In the genomic region with DNA sequence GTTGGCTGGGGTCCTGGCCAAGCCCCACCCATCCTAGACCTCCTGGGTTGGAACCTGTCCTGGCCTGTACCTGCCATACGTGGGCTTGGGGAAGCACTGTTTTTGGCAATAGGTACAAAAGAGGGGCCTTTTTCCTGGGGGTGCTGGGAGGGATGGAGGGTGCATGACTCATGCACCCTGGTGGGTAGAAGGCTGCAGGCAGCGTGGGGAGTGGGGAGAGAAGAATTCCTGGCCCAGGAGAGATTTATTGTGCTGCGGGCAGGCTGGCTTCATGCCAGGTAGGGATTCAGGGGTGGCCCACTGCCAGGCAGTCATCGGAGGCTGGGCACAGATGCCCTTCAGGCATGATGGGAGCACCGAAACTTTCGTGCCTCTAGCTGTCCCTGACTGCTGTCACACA, we compare ENCODE assay signal across 9 mouse cellular contexts. TPM values are rescaled to one million over a fixed set of nuclear protein-coding genes. Genes with fewer than 3 reads are reported as not detected.
DNase-seq lines count a peak whose midpoint lies in the region; ATAC-seq lines count a peak whose summit lies in the region.
"Had no signal": no experiment of that assay in that cellular context is flagged by ENCODE, and none has a peak within 500 bp of the region (broad histone marks: within the 10 kb centered on the region; RNA-seq: fewer than 3 reads in every experiment).

No protein-coding gene starts in this region.

- no peak overlapping the region; the same call in 1 of the 2 replicates for H3K4me2 ChIP-seq in neural tube, embryonic 13.5 days
- no peak overlapping the region for H3K4me2 ChIP-seq in midbrain, embryonic 14.5 days (ENCODE audit: low read length)
- no peak overlapping the region for H3K4me2 ChIP-seq in hindbrain, embryonic 11.5 days (replicated peaks; ENCODE audit: low read depth, low read length)

- H3K9ac ChIP-seq in neural tube, embryonic 13.5 days, result no peak overlapping the region
- no peak overlapping the region for H3K9ac ChIP-seq in midbrain, embryonic 14.5 days (replicated peaks; ENCODE audit: low read length)
- H3K9ac ChIP-seq in hindbrain, embryonic 11.5 days (ENCODE audit: low read depth, low read length), result no peak overlapping the region

- 36% methylated on average over 6 of the region's 6 CpGs for WGBS in neural tube, embryonic 13.5 days
- WGBS in midbrain, embryonic 14.5 days, result 51% methylated on average over 6 of the region's 6 CpGs
- WGBS in hindbrain, embryonic 11.5 days, result 71% methylated on average over 6 of the region's 6 CpGs

- no peaks in the 10 kb centered on the region for H3K27me3 ChIP-seq in neural tube, embryonic 13.5 days
- H3K27me3 ChIP-seq in midbrain, embryonic 14.5 days (ENCODE audit: control insufficient read depth, insufficient read depth, low read length), result no peaks in the 10 kb centered on the region
- H3K27me3 ChIP-seq in hindbrain, embryonic 11.5 days (ENCODE audit: control insufficient read depth, insufficient read depth, low read length), result no peaks in the 10 kb centered on the region

- no peaks in the 10 kb centered on the region for H3K9me3 ChIP-seq in neural tube, embryonic 13.5 days
- no peaks in the 10 kb centered on the region for H3K9me3 ChIP-seq in midbrain, embryonic 14.5 days (ENCODE audit: control insufficient read depth, low read length)
- no peaks in the 10 kb centered on the region for H3K9me3 ChIP-seq in hindbrain, embryonic 11.5 days (ENCODE audit: control insufficient read depth, low read length)

- peaks cover 16% of the 10 kb centered on the region for H3K4me1 ChIP-seq in neural tube, embryonic 13.5 days (replicated peaks)
- no peaks in the 10 kb centered on the region for H3K4me1 ChIP-seq in midbrain, embryonic 14.5 days (ENCODE audit: control insufficient read depth, insufficient read depth, low read length)
- H3K4me1 ChIP-seq in hindbrain, embryonic 11.5 days (replicated peaks; ENCODE audit: control insufficient read depth, insufficient read depth, low read length), result no peaks in the 10 kb centered on the region

- peak; percentile 48 for DNase-seq in gastrocnemius, postnatal 14 days
- DNase-seq in gastrocnemius, postnatal 25 days, result no peak
- DNase-seq in neural tube, embryonic 10.5 days (ENCODE audit: extremely low spot score, low spot score), result no peak
- peak; percentile 40 to 72 for DNase-seq in cerebellum, postnatal 25 days
- peak; percentile 60 for DNase-seq in midbrain, embryonic 14.5 days
- DNase-seq in thymus, adult 18-20 months, result no peak
- no peak for DNase-seq in hindbrain, embryonic 11.5 days (ENCODE audit: low spot score)

- no peak overlapping the region for H3K4me3 ChIP-seq in neural tube, embryonic 13.5 days
- no peak overlapping the region for H3K4me3 ChIP-seq in midbrain, embryonic 14.5 days (replicated peaks; ENCODE audit: low read depth, low read length)
- no peak overlapping the region for H3K4me3 ChIP-seq in hindbrain, embryonic 11.5 days (ENCODE audit: low read depth, low read length)

- intact Hi-C loops in gastrocnemius, postnatal 14 days (cut with DNase I; ENCODE audit: low total_unique reads), result no loop called here

- ATAC-seq in neural tube, embryonic 13.5 days (ENCODE audit: low read depth), result peak; percentile 73
- no peak for ATAC-seq in midbrain, embryonic 14.5 days (ENCODE audit: low FRiP score, low TSS enrichment)
- ATAC-seq in hindbrain, embryonic 11.5 days (ENCODE audit: low FRiP score), result no peak

- H3K27ac ChIP-seq in neural tube, embryonic 13.5 days (replicated peaks), result peak overlapping the region; percentile 52; the same call in 1 of the 2 replicates
- H3K27ac ChIP-seq in midbrain, embryonic 14.5 days (replicated peaks; ENCODE audit: low read depth, low read length), result no peak overlapping the region
- no peak overlapping the region for H3K27ac ChIP-seq in hindbrain, embryonic 11.5 days (ENCODE audit: low read depth, low read length)

- no peaks in the 10 kb centered on the region for H3K36me3 ChIP-seq in neural tube, embryonic 13.5 days
- H3K36me3 ChIP-seq in midbrain, embryonic 14.5 days (ENCODE audit: control insufficient read depth, insufficient read depth, low read length), result no peaks in the 10 kb centered on the region
- no peaks in the 10 kb centered on the region for H3K36me3 ChIP-seq in hindbrain, embryonic 11.5 days (ENCODE audit: control insufficient read depth, insufficient read depth, low read length)

RNA-seq across cellular contexts. Expression of a gene that starts 4.9 kb away (rescaled TPM):
- total RNA-seq in gastrocnemius, postnatal 14 days (2021), result not detected
- total RNA-seq in gastrocnemius, postnatal 25 days (2021), result not detected
- not detected in 2 replicates for polyA plus RNA-seq in neural tube, embryonic 13.5 days (2015; fragmentation: Nextera tagmentation; extraction: Ambion mirVana)
- polyA plus RNA-seq in midbrain, embryonic 14.5 days (2014; fragmentation: Nextera tagmentation; extraction: Ambion mirVana), result not detected in 2 replicates
- not detected in 2 replicates for polyA plus RNA-seq in hindbrain, embryonic 11.5 days (2014; fragmentation: Nextera tagmentation; extraction: Ambion mirVana)
- polyA plus RNA-seq: frontal cortex, adult 2 months had no signal

RNA-seq across cellular contexts. Expression of a gene that starts 17.9 kb away (rescaled TPM):
- not detected for total RNA-seq in gastrocnemius, postnatal 14 days (2021)
- not detected for total RNA-seq in gastrocnemius, postnatal 25 days (2021)
- polyA plus RNA-seq in neural tube, embryonic 13.5 days (2015; fragmentation: Nextera tagmentation; extraction: Ambion mirVana), result not detected in 2 replicates
- polyA plus RNA-seq in midbrain, embryonic 14.5 days (2014; fragmentation: Nextera tagmentation; extraction: Ambion mirVana), result not detected in 2 replicates
- not detected in 2 replicates for polyA plus RNA-seq in hindbrain, embryonic 11.5 days (2014; fragmentation: Nextera tagmentation; extraction: Ambion mirVana)
- polyA plus RNA-seq: frontal cortex, adult 2 months had no signal

RNA-seq across cellular contexts. Expression of a gene that starts 20.4 kb away (rescaled TPM):
- total RNA-seq in gastrocnemius, postnatal 14 days (2021), result 100 to 1,000 TPM; 193 to 224 TPM
- total RNA-seq in gastrocnemius, postnatal 25 days (2021), result 100 to 1,000 TPM; 105 to 107 TPM
- polyA plus RNA-seq in neural tube, embryonic 13.5 days (2015; fragmentation: Nextera tagmentation; extraction: Ambion mirVana), result 8.6 and 9.6 TPM in 2 replicates
- 2.0 and 7.6 TPM in 2 replicates for polyA plus RNA-seq in midbrain, embryonic 14.5 days (2014; fragmentation: Nextera tagmentation; extraction: Ambion mirVana)
- 14.7 and 18.1 TPM in 2 replicates for polyA plus RNA-seq in hindbrain, embryonic 11.5 days (2014; fragmentation: Nextera tagmentation; extraction: Ambion mirVana)

RNA-seq across cellular contexts. Expression of a gene that starts 38.6 kb away (rescaled TPM):
- not detected for total RNA-seq in gastrocnemius, postnatal 14 days (2021)
- total RNA-seq in gastrocnemius, postnatal 25 days (2021), result not detected
- not detected in 2 replicates for polyA plus RNA-seq in neural tube, embryonic 13.5 days (2015; fragmentation: Nextera tagmentation; extraction: Ambion mirVana)
- polyA plus RNA-seq in midbrain, embryonic 14.5 days (2014; fragmentation: Nextera tagmentation; extraction: Ambion mirVana), result not detected in 2 replicates
- not detected in 2 replicates for polyA plus RNA-seq in hindbrain, embryonic 11.5 days (2014; fragmentation: Nextera tagmentation; extraction: Ambion mirVana)
- polyA plus RNA-seq: frontal cortex, adult 2 months had no signal

Comparison
In these comparisons a context has a peak if more than half of its experiments do, and no peak if none do; other contexts are left out.
1. DNase-seq: peak in gastrocnemius, postnatal 14 days (single experiment), cerebellum, postnatal 25 days (2 of 2) and midbrain, embryonic 14.5 days (single experiment); none in gastrocnemius, postnatal 25 days (single experiment), neural tube, embryonic 10.5 days (single experiment), thymus, adult 18-20 months (0 of 2) and hindbrain, embryonic 11.5 days (single experiment).